Mouse (Mus musculus) liver, embryonic 15.5 days (tissue): ENCODE data around the gene Scaper. TPM values are rescaled to one million over a fixed set of nuclear protein-coding genes. Genes with fewer than 3 reads are reported as not detected.
A peak's percentile ranks its signal among the peaks of the same experiment; 100 is the strongest.

Experiments used
- ATAC-seq: fragments of 200-750 bp; cut with Nextera tagmentation; 2 replicates; pipeline ENCODE4 v1.8.0; 2017; ENCODE audit warnings: moderate number of reproducible peaks, mild to moderate bottlenecking, moderate library complexity; ENCODE audit not compliant: insufficient read depth
- H3K27ac ChIP-seq: fragments of 300-500 bp; sonication (generic); replicated peaks from 2 replicates; pipeline ENCODE4 v1.5.1; 2015; ENCODE audit warnings: mild to moderate bottlenecking, inconsistent platforms
- H3K27me3 ChIP-seq: fragments of 300-500 bp; sonication (generic); 2 replicates; pipeline ENCODE4 v1.6.1; 2015; ENCODE audit warnings: mild to moderate bottlenecking, inconsistent platforms
- H3K36me3 ChIP-seq: fragments of 300-500 bp; sonication (generic); replicated peaks from 2 replicates; pipeline ENCODE4 v1.6.1; 2015; ENCODE audit warnings: moderate library complexity, mild to moderate bottlenecking, inconsistent platforms
- H3K4me1 ChIP-seq: fragments of 300-500 bp; sonication (generic); replicated peaks from 2 replicates; pipeline ENCODE4 v1.6.1; 2015; ENCODE audit warnings: inconsistent platforms
- H3K4me2 ChIP-seq: fragments of 300-500 bp; sonication (generic); 2 replicates; pipeline ENCODE4 v1.6.1; 2015; ENCODE audit warnings: moderate library complexity, mild to moderate bottlenecking, inconsistent platforms
- H3K4me3 ChIP-seq: fragments of 300-500 bp; sonication (generic); replicated peaks from 2 replicates; pipeline ENCODE4 v1.5.1; 2015; ENCODE audit warnings: mild to moderate bottlenecking, inconsistent platforms
- H3K9ac ChIP-seq: fragments of 300-500 bp; sonication (generic); 2 replicates; pipeline ENCODE4 v1.6.1; 2015; ENCODE audit warnings: moderate library complexity, mild to moderate bottlenecking, inconsistent platforms
- H3K9me3 ChIP-seq: fragments of 300-500 bp; sonication (generic); replicated peaks from 2 replicates; pipeline ENCODE4 v1.6.1; 2016; ENCODE audit warnings: inconsistent platforms
- WGBS: fragments of 180-500 bp; shearing (Covaris S2); methylation state at CpG from one replicate; pipeline ENCODE4 v1.1.7; 2015; ENCODE audit warnings: mixed read lengths; ENCODE audit not compliant: insufficient replicate concordance; 5-methylcytosine and 5-hydroxymethylcytosine counted together
- polyA plus RNA-seq: library from polyadenylated mRNA; unstranded; fragments of >200 nt; fragmentation: Nextera tagmentation; extraction: Ambion mirVana; gene quantifications from 2 replicates; pipeline ENCODE4 v1.2.1, GENCODE M21; 2015

Scaper gene
- polyA plus RNA-seq, 1 experiment from 2014 or later, result 2.0 TPM

DNA sequence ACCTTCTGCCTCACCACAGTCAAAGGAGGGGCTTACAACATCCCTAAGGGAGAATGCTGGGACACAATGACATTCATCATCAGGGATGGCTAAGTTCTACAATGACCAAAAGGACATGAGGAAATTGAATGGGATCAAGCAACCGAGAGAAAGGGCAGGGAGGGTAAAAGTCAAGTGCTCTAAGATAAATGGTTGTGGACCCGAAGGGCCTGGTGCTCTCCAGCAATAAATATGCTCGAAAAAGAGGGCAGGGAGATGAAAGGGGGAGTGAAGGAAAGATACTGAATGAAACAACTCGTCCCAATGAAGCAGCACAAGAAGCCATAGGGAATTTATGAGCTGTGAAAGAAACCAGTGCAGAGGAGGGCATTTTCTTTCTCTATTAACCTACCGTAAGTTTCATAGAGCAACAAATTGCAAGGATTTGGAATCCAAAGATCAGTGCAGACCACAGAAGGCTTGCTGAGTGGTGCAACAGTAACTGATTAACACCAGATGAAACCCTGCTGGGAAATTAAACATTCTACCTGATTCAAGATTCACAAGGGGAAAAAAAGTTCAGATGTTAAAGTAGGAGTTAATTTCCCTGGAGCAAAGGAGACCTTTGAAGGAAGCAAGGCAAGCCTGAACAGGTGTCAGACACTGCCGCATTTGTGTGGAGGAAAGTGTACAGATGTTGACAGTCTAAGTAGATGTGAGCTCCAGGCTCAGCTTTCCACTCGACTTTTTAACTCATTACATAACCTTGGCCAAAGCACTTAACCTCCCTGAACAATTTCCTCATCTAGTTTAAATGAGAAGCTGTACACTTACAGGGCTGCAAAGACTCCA, 329.0 kb downstream of the Scaper start:
- Histone ChIP-seq H3K4me2 (no peak overlapping the region), H3K27me3 (no peaks in the 10 kb centered on the region), H3K27ac (no peak overlapping the region), H3K36me3 (no peaks in the 10 kb centered on the region), H3K4me1 (no peaks in the 10 kb centered on the region), H3K4me3 (no peak overlapping the region), H3K9ac (no peak overlapping the region), H3K9me3 (no peaks in the 10 kb centered on the region)
- no peak for ATAC-seq
- WGBS, result 41% methylated on average over 7 of the region's 7 CpGs

- Histone ChIP-seq H3K36me3 (no peaks in the 10 kb centered on the region), H3K4me1 (no peaks in the 10 kb centered on the region), H3K9me3 (no peaks in the 10 kb centered on the region), H3K9ac (no peak overlapping the region), H3K27me3 (no peaks in the 10 kb centered on the region), H3K27ac (no peak overlapping the region), H3K4me2 (no peak overlapping the region), H3K4me3 (no peak overlapping the region)
- ATAC-seq, result no peak
These were observed 339.3 kb downstream of the Scaper start for GRCm38 (mm10) chr9:55598594-55598993.

- Histone ChIP-seq H3K4me2 (no peak overlapping the region), H3K9me3 (no peaks in the 10 kb centered on the region), H3K36me3 (no peaks in the 10 kb centered on the region), H3K27me3 (no peaks in the 10 kb centered on the region), H3K4me3 (no peak overlapping the region), H3K9ac (no peak overlapping the region), H3K4me1 (no peaks in the 10 kb centered on the region), H3K27ac (no peak overlapping the region)
- WGBS, result 80% methylated on average over 6 of the region's 6 CpGs
- no peak for ATAC-seq
These were observed 351.8 kb downstream of the Scaper start for GRCm38 (mm10) chr9:55586141-55586540.

DNA sequence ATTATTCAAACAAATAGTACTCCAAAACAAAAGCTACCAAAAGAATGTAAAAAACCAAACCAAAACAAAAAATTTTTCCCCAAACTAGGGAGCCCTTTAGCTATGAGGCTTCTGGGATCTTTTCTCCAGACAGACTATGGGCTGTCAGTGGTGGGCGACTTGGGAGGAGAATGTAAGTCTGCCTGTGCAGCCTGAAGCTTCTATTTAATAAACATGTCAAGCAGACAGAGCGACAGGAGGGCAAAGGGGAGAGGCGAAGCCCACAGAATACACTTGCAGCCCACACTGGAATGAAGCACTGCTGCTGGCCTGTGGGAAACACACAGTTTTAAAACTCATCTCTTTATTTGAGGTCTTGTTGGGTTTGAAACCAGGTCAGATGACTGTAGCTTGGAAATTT, 356.5 kb downstream of the Scaper start:
- Histone ChIP-seq H3K27ac (no peak overlapping the region), H3K9me3 (no peaks in the 10 kb centered on the region), H3K4me3 (no peak overlapping the region), H3K9ac (no peak overlapping the region), H3K27me3 (no peaks in the 10 kb centered on the region), H3K36me3 (no peaks in the 10 kb centered on the region), H3K4me1 (no peaks in the 10 kb centered on the region), H3K4me2 (no peak overlapping the region)
- ATAC-seq, result no peak
- WGBS, result 44% methylated on average over 3 of the region's 3 CpGs

DNA sequence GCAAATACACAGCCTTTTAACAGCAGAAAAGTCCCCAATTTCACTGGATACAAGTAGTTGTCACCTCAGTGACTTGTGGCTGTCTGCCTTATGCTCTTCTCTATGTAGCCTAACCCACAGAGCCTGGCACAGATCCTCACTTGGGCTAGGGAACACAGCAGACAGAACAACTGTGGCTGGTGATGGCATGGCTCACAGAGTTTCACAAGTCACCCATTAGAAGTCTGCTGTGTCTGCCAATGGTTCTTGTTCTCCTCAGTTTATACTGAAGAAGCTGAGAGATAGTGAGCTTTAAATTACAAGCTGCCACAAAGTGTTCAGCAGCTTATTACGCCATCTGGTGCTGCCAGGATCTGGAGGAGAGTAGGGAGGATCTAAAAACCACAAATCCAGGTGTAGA, 361.3 kb downstream of the Scaper start:
- ATAC-seq, result no peak
- no peaks in the 10 kb centered on the region for H3K27me3 ChIP-seq
- no peak overlapping the region for H3K4me3 ChIP-seq
- no peaks in the 10 kb centered on the region for H3K9me3 ChIP-seq
- H3K27ac ChIP-seq, result no peak overlapping the region
- 57% methylated on average over 1 of the region's 1 CpGs for WGBS
- H3K4me1 ChIP-seq, result no peaks in the 10 kb centered on the region
- no peak overlapping the region for H3K4me2 ChIP-seq
- H3K9ac ChIP-seq, result no peak overlapping the region
- no peaks in the 10 kb centered on the region for H3K36me3 ChIP-seq

DNA sequence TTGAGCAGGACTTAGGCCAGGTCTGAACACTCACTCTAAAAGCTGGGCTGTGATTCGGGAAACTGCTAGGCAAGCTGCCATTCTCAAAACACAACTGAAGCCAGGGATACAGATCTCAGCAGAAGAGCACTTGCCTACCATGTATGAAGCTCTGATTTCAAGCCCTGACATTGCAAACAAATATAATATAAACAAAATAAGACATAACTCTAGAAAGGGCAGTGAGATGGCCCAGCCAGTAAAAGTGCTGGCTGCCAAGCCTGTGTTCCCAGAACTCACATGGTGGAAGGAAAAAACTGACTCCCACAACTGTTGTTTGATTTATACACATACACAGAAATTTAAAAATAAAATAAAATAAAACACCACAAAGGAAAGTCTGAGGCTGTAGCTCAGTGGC, 366.8 kb downstream of the Scaper start:
- H3K27me3 ChIP-seq, result no peaks in the 10 kb centered on the region
- H3K4me3 ChIP-seq, result no peak overlapping the region
- 69% methylated on average over 1 of the region's 1 CpGs for WGBS
- H3K9me3 ChIP-seq, result no peaks in the 10 kb centered on the region
- no peak for ATAC-seq
- H3K4me1 ChIP-seq, result no peaks in the 10 kb centered on the region
- H3K36me3 ChIP-seq, result no peaks in the 10 kb centered on the region
- H3K4me2 ChIP-seq, result no peak overlapping the region
- no peak overlapping the region for H3K27ac ChIP-seq
- H3K9ac ChIP-seq, result no peak overlapping the region

DNA sequence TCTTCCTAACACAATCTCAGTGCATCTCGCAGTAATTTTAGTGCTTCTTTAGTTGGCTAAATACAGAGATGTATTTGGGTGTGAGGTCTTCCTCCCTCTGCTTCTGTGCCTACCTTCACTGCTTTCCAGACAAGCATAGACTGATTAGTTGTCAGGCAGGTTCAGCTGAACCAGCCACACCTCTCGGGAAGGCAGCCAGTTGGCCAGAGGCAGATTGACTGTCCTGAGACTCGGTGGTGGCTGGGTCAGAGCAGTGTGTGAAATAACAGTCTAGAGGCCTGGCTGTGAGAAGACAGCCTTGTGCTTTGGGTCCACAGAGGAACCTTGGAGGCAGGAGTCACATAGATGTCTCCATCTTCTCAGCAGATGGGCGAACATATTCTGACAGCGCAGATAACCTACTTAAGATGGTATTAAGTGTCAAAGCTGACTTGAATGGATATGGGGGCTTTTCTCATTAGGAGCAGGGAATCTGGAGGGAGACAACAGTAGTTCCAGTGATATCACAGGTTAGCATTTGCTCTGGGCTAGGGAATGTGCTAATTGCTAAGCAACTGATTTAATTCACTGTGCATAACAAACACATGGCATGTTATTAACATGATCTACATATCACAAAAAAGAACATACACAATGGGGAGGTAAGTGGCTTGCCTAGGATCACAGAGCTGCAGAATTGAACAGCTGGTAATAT, 369.3 kb downstream of the Scaper start:
- 52% methylated on average over 5 of the region's 5 CpGs for WGBS
- no peak for ATAC-seq

GRCm38 (mm10) chr9:55560960-55561359, 377.0 kb downstream of the Scaper start:
- no peak overlapping the region for H3K4me3 ChIP-seq
- no peaks in the 10 kb centered on the region for H3K9me3 ChIP-seq
- no peak overlapping the region for H3K27ac ChIP-seq
- no peaks in the 10 kb centered on the region for H3K27me3 ChIP-seq
- ATAC-seq, result no peak
- no peaks in the 10 kb centered on the region for H3K36me3 ChIP-seq
- no peak overlapping the region for H3K4me2 ChIP-seq
- WGBS, result 74% methylated on average over 1 of the region's 1 CpGs
- H3K4me1 ChIP-seq, result no peaks in the 10 kb centered on the region
- H3K9ac ChIP-seq, result no peak overlapping the region

More for the DNA sequence above, 369.3 kb downstream of the Scaper start:
- no peaks in the 10 kb centered on the region for H3K9me3 ChIP-seq
- no peak overlapping the region for H3K27ac ChIP-seq
- no peaks in the 10 kb centered on the region for H3K4me1 ChIP-seq
- no peak overlapping the region for H3K4me3 ChIP-seq
- no peaks in the 10 kb centered on the region for H3K36me3 ChIP-seq
- no peak overlapping the region for H3K4me2 ChIP-seq
- no peak overlapping the region for H3K9ac ChIP-seq
- no peaks in the 10 kb centered on the region for H3K27me3 ChIP-seq

DNA sequence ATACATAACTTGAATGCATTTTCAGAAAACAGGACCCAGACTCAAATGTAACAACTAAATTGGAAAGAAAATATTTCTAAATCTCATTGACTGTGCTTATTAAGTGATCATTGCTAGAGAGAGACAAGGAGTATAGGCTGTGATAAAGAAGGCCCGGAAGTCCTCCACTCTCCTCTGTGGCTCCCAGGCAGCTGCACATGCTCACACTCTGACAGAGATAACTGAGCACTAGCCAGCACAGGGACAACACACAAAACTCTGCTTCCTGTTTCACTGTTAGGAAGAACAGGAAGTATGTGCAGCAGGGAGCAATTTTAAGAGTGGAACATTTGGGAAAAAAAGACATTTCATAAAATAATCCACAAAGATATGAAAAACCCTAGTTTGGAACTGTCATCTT, 382.9 kb downstream of the Scaper start:
- no peak overlapping the region for H3K9ac ChIP-seq
- H3K27ac ChIP-seq, result no peak overlapping the region
- 19% methylated on average over 1 of the region's 1 CpGs for WGBS
- H3K36me3 ChIP-seq, result no peaks in the 10 kb centered on the region
- no peaks in the 10 kb centered on the region for H3K4me1 ChIP-seq
- ATAC-seq, result no peak
- no peak overlapping the region for H3K4me3 ChIP-seq
- peaks cover 6% of the 10 kb centered on the region for H3K27me3 ChIP-seq
- no peaks in the 10 kb centered on the region for H3K9me3 ChIP-seq
- H3K4me2 ChIP-seq, result no peak overlapping the region

DNA sequence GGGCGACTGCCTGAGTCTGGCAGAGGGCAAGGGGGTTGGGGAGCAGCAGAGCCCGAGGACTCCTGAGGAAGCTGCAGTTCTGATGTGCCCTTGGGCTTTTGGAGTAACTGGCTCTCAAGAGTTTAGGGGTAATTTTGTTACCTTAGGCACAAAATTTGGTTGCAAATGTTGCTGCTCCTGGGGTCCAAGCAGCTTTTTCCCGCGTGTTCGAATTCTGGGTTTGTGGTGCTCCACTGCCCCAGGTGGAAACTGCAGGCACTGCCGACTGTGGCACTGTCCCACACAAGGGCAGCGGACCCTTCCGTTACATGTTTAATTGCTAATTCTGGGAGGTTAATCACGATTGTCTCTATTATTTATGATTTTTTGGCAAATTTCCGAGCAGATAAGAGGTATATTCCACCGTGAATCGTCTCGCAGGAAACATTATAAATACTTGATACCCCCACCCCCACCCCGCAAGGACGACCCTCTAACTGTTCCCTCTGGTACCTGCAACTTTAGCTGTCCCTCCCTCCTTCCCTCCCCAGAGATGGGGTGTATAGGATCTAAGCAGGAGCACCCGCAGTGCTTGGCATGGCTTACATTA, 388.5 kb downstream of the Scaper start:
- 9% methylated on average over 16 of the region's 16 CpGs for WGBS
- Histone ChIP-seq H3K27ac (no peak overlapping the region), H3K4me1 (peaks cover 21% of the 10 kb centered on the region), H3K4me3 (no peak overlapping the region), H3K9ac (no peak overlapping the region), H3K36me3 (no peaks in the 10 kb centered on the region), H3K9me3 (peaks cover 6% of the 10 kb centered on the region), H3K27me3 (peaks cover 62% of the 10 kb centered on the region), H3K4me2 (peak overlapping the region; percentile 27; the same call in 1 of the 2 replicates)
- ATAC-seq, result no peak

GRCm38 (mm10) chr9:55548871-55549270, 389.0 kb downstream of the Scaper start:
- no peaks in the 10 kb centered on the region for H3K36me3 ChIP-seq
- peaks cover 6% of the 10 kb centered on the region for H3K9me3 ChIP-seq
- 11% methylated on average over 3 of the region's 3 CpGs for WGBS
- H3K4me1 ChIP-seq, result peaks cover 27% of the 10 kb centered on the region
- H3K27ac ChIP-seq, result no peak overlapping the region
- peaks cover 67% of the 10 kb centered on the region for H3K27me3 ChIP-seq
- peak overlapping the region; percentile 27; the same call in 1 of the 2 replicates for H3K4me2 ChIP-seq
- H3K9ac ChIP-seq, result no peak overlapping the region
- ATAC-seq, result no peak
- H3K4me3 ChIP-seq, result no peak overlapping the region
